Mouse (Mus musculus) embryonic stem cell, embryonic (primary cell): ENCODE measurements at regions not wholly inside any gene's neighbourhood (a gene's known extent, or its start where the extent isn't known, plus 50 kb on each side); places are given as distances from the start of the nearest gene placed in this dataset.

ENCODE experiments used
- CTCF ChIA-PET, 4 experiments: fragments of 300-600 bp in 2 of 4; fragments of 350-600 bp in 2 of 4; sonication (Branson Sonifier 250); formaldehyde crosslinking; loops; one replicate each; lab custom pipeline; 2022; ENCODE audit warnings: inconsistent platforms in 2 of 4; lab: Charles Lee
- POLR2A ChIA-PET, 4 experiments: fragments of 300-600 bp in 2 of 4; fragments of 350-600 bp in 2 of 4; sonication (Branson Sonifier 250); formaldehyde crosslinking; loops; one replicate each; lab custom pipeline; 2022; ENCODE audit warnings: antibody characterized with exemption in 4 of 4, inconsistent platforms in 1 of 4; lab: Charles Lee

DNA sequence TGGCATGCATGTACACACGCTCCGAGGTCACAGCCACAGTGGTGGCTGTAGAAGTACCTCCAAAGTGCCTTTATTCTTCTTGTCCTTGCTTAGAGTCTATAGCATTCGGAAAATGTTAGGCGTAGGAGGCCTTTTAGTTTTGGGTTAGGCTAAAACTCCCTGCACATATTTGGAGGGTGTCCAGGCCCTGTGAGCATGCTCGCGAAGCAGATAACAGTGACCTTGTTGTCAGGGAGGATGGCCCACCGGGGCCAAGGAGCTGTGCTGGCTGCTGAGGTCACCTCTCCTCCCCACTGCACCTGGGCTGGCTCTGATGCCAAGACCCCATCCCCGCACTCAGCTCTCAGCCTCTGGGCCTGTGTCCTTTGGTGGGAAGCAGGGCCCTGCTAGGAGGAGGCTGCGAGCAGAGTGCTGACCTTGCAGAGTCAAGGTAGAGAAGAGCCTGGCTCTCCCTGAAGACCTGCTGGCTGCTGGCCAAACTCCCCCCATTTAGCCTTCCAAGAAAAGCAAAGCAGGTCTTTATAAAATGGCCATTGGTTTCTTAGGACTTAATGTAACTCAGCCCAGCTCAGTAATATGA is 186.9 kb downstream of the Tdh start:
- CTCF ChIA-PET: interaction anchor here in 1 of 4 experiments (0.8 kb wide), 1 partner anchor 9 kb away, joined by 3 read pairs; no protein-coding TSS in a partner anchor

More for the DNA sequence above, 186.9 kb downstream of the Tdh start:
- POLR2A ChIA-PET: interaction anchor here in 1 of 4 experiments (0.6 kb wide), 1 partner anchor 75 kb away, joined by 3 read pairs; no protein-coding TSS in a partner anchor
